Mouse (Mus musculus) forebrain, embryonic 11.5 days (tissue): ENCODE results near the gene Stx17. TPM values are rescaled to one million over a fixed set of nuclear protein-coding genes. Genes with fewer than 3 reads are reported as not detected.

Experiments used
- ATAC-seq: fragments of 200-750 bp; cut with Nextera tagmentation; replicated peaks from 2 replicates; pipeline ENCODE4 v1.8.0; 2017; ENCODE audit warnings: moderate TSS enrichment; ENCODE audit not compliant: low FRiP score
- DNase-seq: peaks from one replicate; pipeline ENCODE4 v3.0.0-alpha.2; 2017; ENCODE audit warnings: low spot score
- H3K27ac ChIP-seq: fragments of 300-500 bp; sonication (generic); 2 replicates; pipeline ENCODE4 v1.5.1; 2014; ENCODE audit warnings: low read depth, low read length
- H3K27me3 ChIP-seq: fragments of 300-500 bp; sonication (generic); 2 replicates; pipeline ENCODE4 v1.6.1; 2014; ENCODE audit warnings: mild to moderate bottlenecking, low read length, mixed read lengths; ENCODE audit not compliant: control insufficient read depth, insufficient read depth
- H3K36me3 ChIP-seq: fragments of 300-500 bp; sonication (generic); 2 replicates; pipeline ENCODE4 v1.6.1; 2014; ENCODE audit warnings: mild to moderate bottlenecking, low read length, moderate library complexity, mixed read lengths; ENCODE audit not compliant: control insufficient read depth, insufficient read depth
- H3K4me1 ChIP-seq: fragments of 300-500 bp; sonication (generic); replicated peaks from 2 replicates; pipeline ENCODE4 v1.6.1; 2014; ENCODE audit warnings: low read length, mixed read lengths; ENCODE audit not compliant: control insufficient read depth, insufficient read depth
- H3K4me2 ChIP-seq: fragments of 300-500 bp; sonication (generic); 2 replicates; pipeline ENCODE4 v1.6.1; 2014; ENCODE audit warnings: low read depth, mild to moderate bottlenecking, low read length, moderate library complexity, mixed read lengths; ENCODE audit not compliant: severe bottlenecking
- H3K4me3 ChIP-seq: fragments of 300-500 bp; sonication (generic); 2 replicates; pipeline ENCODE4 v1.5.1; 2014; ENCODE audit warnings: low read depth, low read length
- H3K9ac ChIP-seq: fragments of 300-500 bp; sonication (generic); 2 replicates; pipeline ENCODE4 v1.6.1; 2014; ENCODE audit warnings: low read length
- H3K9me3 ChIP-seq: fragments of 300-500 bp; sonication (generic); 2 replicates; pipeline ENCODE4 v1.6.1; 2016; ENCODE audit warnings: low read length, mixed read lengths; ENCODE audit not compliant: control insufficient read depth
- WGBS: fragments of 180-500 bp; shearing (Covaris S2); extraction: QIAGEN DNeasy Blood & Tissue Kit; methylation state at CpG from one replicate; pipeline ENCODE4 v1.1.7; 2014; 5-methylcytosine and 5-hydroxymethylcytosine counted together
- polyA plus RNA-seq: library from polyadenylated mRNA; unstranded; fragments of >200 nt; fragmentation: Nextera tagmentation; extraction: Ambion mirVana; gene quantifications from 2 replicates; pipeline ENCODE4 v1.2.1, GENCODE M21; 2014

Stx17 gene
- polyA plus RNA-seq, 1 experiment from 2014 or later: 29.9 TPM

- Histone ChIP-seq H3K4me1 (no peaks in the 10 kb centered on the region), H3K9ac (no peak overlapping the region), H3K36me3 (no peaks in the 10 kb centered on the region), H3K27ac (no peak overlapping the region), H3K27me3 (no peaks in the 10 kb centered on the region), H3K9me3 (no peaks in the 10 kb centered on the region), H3K4me3 (no peak overlapping the region), H3K4me2 (no peak overlapping the region)
- ATAC-seq (no peak), DNase-seq (no peak)
- whole genome bisulfite sequencing: 92% methylated on average over 9 of the region's 9 CpGs
Observed at GRCm38 (mm10) chr4:48131606-48132005, 6.9 kb downstream of the Stx17 start.

GRCm38 (mm10) chr4:48132721-48133120 lies 8.0 kb downstream of the Stx17 start:
- Histone ChIP-seq H3K4me3 (no peak overlapping the region), H3K9me3 (no peaks in the 10 kb centered on the region), H3K27me3 (no peaks in the 10 kb centered on the region), H3K9ac (no peak overlapping the region), H3K4me2 (no peak overlapping the region), H3K36me3 (no peaks in the 10 kb centered on the region), H3K4me1 (no peaks in the 10 kb centered on the region), H3K27ac (no peak overlapping the region)
- 91% methylated on average over 3 of the region's 3 CpGs for WGBS
- DNase-seq: no peak
- no peak for ATAC-seq

GRCm38 (mm10) chr4:48149492-48149891 lies 24.8 kb downstream of the Stx17 start:
- 93% methylated on average over 2 of the region's 2 CpGs for WGBS
- H3K27ac ChIP-seq: no peak overlapping the region
- no peak for DNase-seq
- no peak overlapping the region for H3K4me2 ChIP-seq
- no peak overlapping the region for H3K9ac ChIP-seq
- H3K9me3 ChIP-seq: no peaks in the 10 kb centered on the region
- no peak for ATAC-seq
- no peaks in the 10 kb centered on the region for H3K4me1 ChIP-seq
- no peak overlapping the region for H3K4me3 ChIP-seq
- no peaks in the 10 kb centered on the region for H3K27me3 ChIP-seq
- no peaks in the 10 kb centered on the region for H3K36me3 ChIP-seq

- H3K4me1 ChIP-seq: no peaks in the 10 kb centered on the region
- no peak for ATAC-seq
- H3K36me3 ChIP-seq: no peaks in the 10 kb centered on the region
- H3K9me3 ChIP-seq: no peaks in the 10 kb centered on the region
- H3K4me2 ChIP-seq: no peak overlapping the region
- H3K9ac ChIP-seq: no peak overlapping the region
- no peak overlapping the region for H3K4me3 ChIP-seq
- DNase-seq: no peak
- H3K27me3 ChIP-seq: no peaks in the 10 kb centered on the region
- 85% methylated on average over 5 of the region's 5 CpGs for WGBS
- no peak overlapping the region for H3K27ac ChIP-seq
Observed at GRCm38 (mm10) chr4:48153229-48153628, 28.5 kb downstream of the Stx17 start.

GRCm38 (mm10) chr4:48155864-48156263 lies 31.1 kb downstream of the Stx17 start:
- DNase-seq: no peak
- no peaks in the 10 kb centered on the region for H3K36me3 ChIP-seq
- no peaks in the 10 kb centered on the region for H3K4me1 ChIP-seq
- no peak overlapping the region for H3K9ac ChIP-seq
- whole genome bisulfite sequencing: 70% methylated on average over 1 of the region's 1 CpGs
- no peak for ATAC-seq
- H3K9me3 ChIP-seq: no peaks in the 10 kb centered on the region
- H3K4me3 ChIP-seq: no peak overlapping the region
- no peaks in the 10 kb centered on the region for H3K27me3 ChIP-seq
- no peak overlapping the region for H3K27ac ChIP-seq
- H3K4me2 ChIP-seq: no peak overlapping the region

- no peaks in the 10 kb centered on the region for H3K27me3 ChIP-seq
- ATAC-seq (no peak), DNase-seq (no peak)
- H3K4me3 ChIP-seq: no peak overlapping the region
- H3K27ac ChIP-seq: no peak overlapping the region
- no peaks in the 10 kb centered on the region for H3K9me3 ChIP-seq
- H3K36me3 ChIP-seq: no peaks in the 10 kb centered on the region
- H3K9ac ChIP-seq: no peak overlapping the region
- no peak overlapping the region for H3K4me2 ChIP-seq
- H3K4me1 ChIP-seq: no peaks in the 10 kb centered on the region
- WGBS: 91% methylated on average over 4 of the region's 4 CpGs
Observed at GRCm38 (mm10) chr4:48160386-48160785, 35.7 kb downstream of the Stx17 start.

GRCm38 (mm10) chr4:48163851-48164250 lies 39.1 kb downstream of the Stx17 start:
- no peak overlapping the region for H3K4me2 ChIP-seq
- no peaks in the 10 kb centered on the region for H3K27me3 ChIP-seq
- ATAC-seq: no peak
- no peak overlapping the region for H3K9ac ChIP-seq
- H3K4me1 ChIP-seq: no peaks in the 10 kb centered on the region
- no peaks in the 10 kb centered on the region for H3K9me3 ChIP-seq
- H3K4me3 ChIP-seq: no peak overlapping the region
- no peaks in the 10 kb centered on the region for H3K36me3 ChIP-seq
- no peak for DNase-seq
- 87% methylated on average over 5 of the region's 5 CpGs for WGBS
- no peak overlapping the region for H3K27ac ChIP-seq

- Histone ChIP-seq H3K4me3 (no peak overlapping the region), H3K9me3 (no peaks in the 10 kb centered on the region), H3K4me2 (no peak overlapping the region), H3K27me3 (no peaks in the 10 kb centered on the region), H3K4me1 (no peaks in the 10 kb centered on the region), H3K36me3 (no peaks in the 10 kb centered on the region), H3K9ac (no peak overlapping the region), H3K27ac (no peak overlapping the region)
- DNase-seq (no peak), ATAC-seq (no peak)
- WGBS: 95% methylated on average over 3 of the region's 3 CpGs
Observed at GRCm38 (mm10) chr4:48175666-48176065, 51.0 kb downstream of the Stx17 start.

- Histone ChIP-seq H3K4me2 (no peak overlapping the region), H3K27ac (no peak overlapping the region), H3K36me3 (no peaks in the 10 kb centered on the region), H3K4me1 (peaks cover 3% of the 10 kb centered on the region; the same call in 1 of the 2 replicates), H3K9me3 (no peaks in the 10 kb centered on the region), H3K9ac (no peak overlapping the region), H3K4me3 (no peak overlapping the region), H3K27me3 (no peaks in the 10 kb centered on the region)
- WGBS: 8% methylated on average over 2 of the region's 2 CpGs
- DNase-seq (no peak), ATAC-seq (no peak)
Observed at GRCm38 (mm10) chr4:48180922-48181321, 56.2 kb downstream of the Stx17 start.
